Mouse (Mus musculus) CH12.LX (cell line): ENCODE results near the gene Adra2b. TPM values are rescaled to one million over a fixed set of nuclear protein-coding genes. Genes with fewer than 3 reads are reported as not detected.

ENCODE experiments used
- DNase-seq: peaks from one replicate; pipeline ENCODE4 v3.0.0-alpha.2; 2013; ENCODE audit errors: extremely low read depth
- H3K27ac ChIP-seq: 2 replicates; pipeline ENCODE4 v1.5.1; 2012; ENCODE audit warnings: low read depth, mild to moderate bottlenecking, control low read depth, moderate library complexity; ENCODE audit not compliant: insufficient read depth
- H3K27me3 ChIP-seq: replicated peaks from 2 replicates; pipeline ENCODE3; 2012; ENCODE audit warnings: inconsistent platforms
- H3K36me3 ChIP-seq, 2 experiments: replicated peaks in 1 of 2; 2 replicates each; pipeline versions ENCODE3 to v1.6.1; 2012; ENCODE audit warnings: inconsistent platforms in 1 of 2, low read length in 1 of 2, mild to moderate bottlenecking in 1 of 2, mixed read lengths in 1 of 2, moderate library complexity in 1 of 2; ENCODE audit not compliant: control insufficient read depth in 1 of 2, insufficient read depth in 1 of 2
- H3K4me1 ChIP-seq, 2 experiments: 2 replicates each; pipeline ENCODE4 v1.6.1; 2012; ENCODE audit warnings: inconsistent platforms in 1 of 2, moderate library complexity in 1 of 2; ENCODE audit not compliant: insufficient read depth in 2 of 2, control insufficient read depth in 1 of 2
- H3K4me2 ChIP-seq: 2 replicates; pipeline ENCODE4 v1.6.1; 2012; ENCODE audit warnings: low read depth, mild to moderate bottlenecking, control low read depth; ENCODE audit not compliant: poor library complexity, insufficient read depth, severe bottlenecking
- H3K4me3 ChIP-seq, 3 experiments: fragments of 150-350 bp in 1 of 3; sonication (generic) in 1 of 3; replicated peaks in 1 of 3; 2 replicates each; pipeline versions ENCODE3 to v1.5.1; 2011 to 2012; ENCODE audit warnings: low read depth in 2 of 3, low read length in 2 of 3, mild to moderate bottlenecking in 2 of 3, moderate library complexity in 2 of 3, control low read depth in 1 of 3, improper control_type of control experiment in 1 of 3, inconsistent platforms in 1 of 3, mixed read lengths in 1 of 3; ENCODE audit not compliant: poor library complexity in 1 of 3
- H3K79me2 ChIP-seq: replicated peaks from 2 replicates; pipeline ENCODE4 v1.6.1; 2012; ENCODE audit warnings: mild to moderate bottlenecking, moderate library complexity; ENCODE audit not compliant: control insufficient read depth, poor library complexity, insufficient read depth, severe bottlenecking; ENCODE audit errors: extremely low read depth
- H3K9ac ChIP-seq: 2 replicates; pipeline ENCODE4 v1.6.1; 2012; ENCODE audit warnings: low read depth, mild to moderate bottlenecking, control low read depth, moderate library complexity; ENCODE audit not compliant: insufficient read depth
- H3K9me3 ChIP-seq: replicated peaks from 2 replicates; pipeline ENCODE3; 2012; ENCODE audit warnings: low read length, inconsistent platforms, mixed read lengths
- BHLHE40 ChIP-seq: IDR thresholded peaks from 2 replicates; pipeline ENCODE4 v1.6.1; 2011; ENCODE audit warnings: mild to moderate bottlenecking, low read depth, low read length, improper control_type of control experiment
- CHD1 ChIP-seq: IDR thresholded peaks from 2 replicates; pipeline ENCODE4 v1.6.1; 2012; ENCODE audit warnings: low read depth, low read length, improper control_type of control experiment, inconsistent platforms
- CHD2 ChIP-seq: IDR thresholded peaks from 2 replicates; pipeline ENCODE4 v1.6.1; 2011; ENCODE audit warnings: low read length, improper control_type of control experiment
- CTCF ChIP-seq, 2 experiments: IDR thresholded peaks in 1 of 2; conservative IDR thresholded peaks in 1 of 2; 2 replicates each; pipeline ENCODE4 v1.5.1; 2011 to 2012; ENCODE audit warnings: low read depth in 2 of 2, low read length in 2 of 2, improper control_type of control experiment in 1 of 2, inconsistent platforms in 1 of 2, mild to moderate bottlenecking in 1 of 2, moderate library complexity in 1 of 2
- E2F4 ChIP-seq: IDR thresholded peaks from 2 replicates; pipeline ENCODE4 v1.6.1; 2011; ENCODE audit warnings: low read depth, low read length, improper control_type of control experiment; ENCODE audit not compliant: insufficient replicate concordance
- EP300 ChIP-seq: IDR thresholded peaks from 2 replicates; pipeline ENCODE4 v1.6.1; 2011; ENCODE audit warnings: low read length, improper control_type of control experiment
- GABPA ChIP-seq: IDR thresholded peaks from 2 replicates; pipeline ENCODE4 v1.6.1; 2012; ENCODE audit warnings: low read depth, low read length, improper control_type of control experiment, inconsistent platforms; ENCODE audit not compliant: insufficient replicate concordance
- IRF4 ChIP-seq: IDR thresholded peaks from 2 replicates; pipeline ENCODE4 v1.6.1; 2014; ENCODE audit warnings: low read depth, mild to moderate bottlenecking, inconsistent platforms, low read length, improper control_type of control experiment
- JUN ChIP-seq: IDR thresholded peaks from 2 replicates; pipeline ENCODE4 v1.6.1; 2011; ENCODE audit warnings: low read depth, mild to moderate bottlenecking, low read length, improper control_type of control experiment, moderate library complexity; ENCODE audit not compliant: insufficient read depth
- KAT2A ChIP-seq: IDR thresholded peaks from 2 replicates; pipeline ENCODE4 v1.6.1; 2012; ENCODE audit warnings: low read length, improper control_type of control experiment, inconsistent platforms; ENCODE audit not compliant: insufficient replicate concordance
- MAFK ChIP-seq: IDR thresholded peaks from 2 replicates; pipeline ENCODE4 v1.6.1; 2011; ENCODE audit warnings: low read length, improper control_type of control experiment; ENCODE audit not compliant: insufficient replicate concordance
- MAX ChIP-seq: IDR thresholded peaks from 2 replicates; pipeline ENCODE4 v1.6.1; 2011; ENCODE audit warnings: low read length, improper control_type of control experiment
- MAZ ChIP-seq: IDR thresholded peaks from 2 replicates; pipeline ENCODE4 v1.6.1; 2012; ENCODE audit warnings: low read depth, mild to moderate bottlenecking, inconsistent platforms, low read length, improper control_type of control experiment, moderate library complexity
- NELFE ChIP-seq: IDR thresholded peaks from 2 replicates; pipeline ENCODE4 v1.6.1; 2011; ENCODE audit warnings: low read depth, low read length, improper control_type of control experiment
- PAX5 ChIP-seq: IDR thresholded peaks from 2 replicates; pipeline ENCODE4 v1.6.1; 2012; ENCODE audit warnings: low read length, inconsistent platforms, mixed read lengths
- RAD21 ChIP-seq: IDR thresholded peaks from 2 replicates; pipeline ENCODE4 v1.6.1; 2011; ENCODE audit warnings: low read depth, mild to moderate bottlenecking, low read length, improper control_type of control experiment, moderate library complexity
- RCOR1 ChIP-seq: conservative IDR thresholded peaks from 2 replicates; pipeline ENCODE4 v1.6.1; 2012; ENCODE audit warnings: low read depth, mild to moderate bottlenecking, inconsistent platforms, low read length, improper control_type of control experiment
- SIN3A ChIP-seq: IDR thresholded peaks from 2 replicates; pipeline ENCODE4 v1.6.1; 2012; ENCODE audit warnings: low read length, improper control_type of control experiment, inconsistent platforms
- SMC3 ChIP-seq: IDR thresholded peaks from 2 replicates; pipeline ENCODE4 v1.6.1; 2011; ENCODE audit warnings: low read depth, low read length, improper control_type of control experiment
- UBTF ChIP-seq: IDR thresholded peaks from 2 replicates; pipeline ENCODE4 v1.6.1; 2012; ENCODE audit warnings: low read depth, mild to moderate bottlenecking, inconsistent platforms, low read length, improper control_type of control experiment, moderate library complexity
- USF1 ChIP-seq: IDR thresholded peaks from 2 replicates; pipeline ENCODE4 v1.6.1; 2014; ENCODE audit warnings: low read depth, mild to moderate bottlenecking, inconsistent platforms, low read length, improper control_type of control experiment
- USF2 ChIP-seq: conservative IDR thresholded peaks from 2 replicates; pipeline ENCODE4 v1.6.1; 2011; ENCODE audit warnings: low read depth, low read length, improper control_type of control experiment
- ZC3H11A ChIP-seq: IDR thresholded peaks from 2 replicates; pipeline ENCODE4 v1.6.1; 2012; ENCODE audit warnings: low read depth, mild to moderate bottlenecking, inconsistent platforms, low read length, improper control_type of control experiment
- ZMIZ1 ChIP-seq: IDR thresholded peaks from 2 replicates; pipeline ENCODE4 v1.6.1; 2012; ENCODE audit warnings: low read depth, mild to moderate bottlenecking, inconsistent platforms, low read length, improper control_type of control experiment
- dilution Hi-C: fragments of 300-500 bp; cut with MboI; formaldehyde crosslinking; loops from 2 replicates; pipeline ENCODE4 v1.14.3; 2020; ENCODE audit warnings: low sequenced_read_pairs; ENCODE audit not compliant: extremely low pct_unique_long_range_greater_than_20kb, extremely low pct_ligation_motif_present
- in situ Hi-C: fragments of 300-500 bp; cut with MboI; formaldehyde crosslinking; loops from 3 replicates; pipeline ENCODE4 v1.14.3; 2019; ENCODE audit warnings: low sequenced_read_pairs, low pct_ligation_motif_present, low pct_unique_long_range_greater_than_20kb, mixed read lengths
- polyA plus RNA-seq: library from polyadenylated mRNA; unstranded; fragments of >175 nt; gene quantifications from 2 replicates; pipeline ENCODE4 v1.2.1, GENCODE M21; 2012; ENCODE audit warnings: low read depth; ENCODE audit not compliant: insufficient read length
- total RNA-seq, 2 experiments: library from RNA; depleted of rRNA; stranded (reverse); fragments of 300-350 nt in 1 of 2; fragments of >200 nt in 1 of 2; gene quantifications; 2 replicates each; pipeline ENCODE4 v1.2.3; 2012 to 2014

Gene Adra2b
- not detected in 2 replicates for total RNA-seq (2012; rRNA removed)
- total RNA-seq (2014; rRNA removed), result 0.08 TPM in 1 of 2 replicates, not detected in the other
- 0.05 TPM in 1 of 2 replicates, not detected in the other for polyA plus RNA-seq

DNA sequence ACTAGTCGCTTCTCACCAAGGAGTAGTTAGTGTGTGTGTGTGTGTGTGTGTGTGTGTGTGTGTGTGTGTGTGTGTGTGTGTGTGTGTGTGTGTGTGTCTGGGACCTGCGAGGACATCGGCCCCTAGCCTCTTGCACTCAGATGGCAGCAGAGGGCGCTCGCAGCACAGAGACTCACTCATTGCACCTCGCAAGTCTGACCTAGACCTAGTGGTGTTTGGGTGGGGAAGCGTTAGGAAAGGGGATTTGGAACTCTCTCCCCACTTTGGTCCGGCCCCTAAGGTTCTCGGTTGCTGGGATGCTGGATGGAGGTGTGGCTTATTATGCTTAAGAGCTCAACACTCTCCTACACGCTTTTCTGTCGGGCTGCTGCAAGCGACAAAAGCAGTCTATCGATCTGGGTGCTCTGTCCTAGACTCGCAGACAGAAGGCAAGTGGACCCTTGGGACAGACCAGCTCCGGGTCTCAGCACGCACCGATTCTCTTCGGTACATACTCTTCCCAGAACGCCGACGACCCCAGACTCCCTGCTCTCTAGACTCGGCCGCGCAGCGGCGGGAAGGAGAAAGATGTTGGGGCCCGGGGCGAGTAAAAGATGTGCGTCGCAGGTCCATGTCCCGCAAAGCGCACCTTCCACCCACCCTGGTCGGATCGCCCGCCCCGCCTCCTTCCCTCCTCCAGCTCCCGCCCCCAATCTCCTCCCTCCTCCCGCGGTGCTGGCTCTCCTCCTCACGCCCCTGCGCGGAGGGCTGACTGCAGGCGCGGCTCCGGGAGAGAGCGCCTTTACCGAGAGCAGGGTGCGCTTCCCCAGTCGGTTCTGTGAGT is at the start of gene Adra2b:
Gene Adra2b, plus strand, starts transcription at position 750 of the 823 bp plus-strand sequence.
- peak within 1 kb of the TSS in 1 of 3 experiments; percentile 9 for H3K4me3 ChIP-seq
- no peak within 1 kb of the TSS for H3K9ac ChIP-seq
- H3K79me2 ChIP-seq, result no peaks in the 10 kb centered on the region
- TF ChIP-seq PAX5 (no peak), E2F4 (no peak), SMC3 (peak; percentile 79), MAZ (no peak), CHD1 (no peak), USF2 (no peak), CTCF (conservative IDR thresholded peaks at IDR 0.05 in 1 of 2, IDR thresholded peaks at IDR 0.05 in 1 of 2; ENCODE audit: low read depth in 2 of 2, low read length in 2 of 2) (peak in 1 of 2 experiments; percentile 85; a peak in 3 of 4 replicates), RAD21 (peak; percentile 76), IRF4 (no peak), UBTF (0 out of 2 replicates have a peak, but pooled peaks have one; percentile 38)
- no peak within 1 kb of the TSS for H3K27ac ChIP-seq
- in situ Hi-C loops (loop anchor here (5.0 kb wide), 1 partner anchor 65 kb away; the partner anchor contains the start of gene Gpat2), dilution Hi-C loops (no loop called here)
- DNase-seq, result peak; percentile 71
- H3K27me3 ChIP-seq, result peaks cover 9% of the 10 kb centered on the region
- no peaks in the 10 kb centered on the region for H3K9me3 ChIP-seq
- H3K36me3 ChIP-seq, result no peaks in the 10 kb centered on the region
- H3K4me1 ChIP-seq, result peaks cover 0 to 7% of the 10 kb centered on the region in 2 experiments; a peak in 1 of 4 replicates
- peak within 1 kb of the TSS; percentile 56 for H3K4me2 ChIP-seq

DNA sequence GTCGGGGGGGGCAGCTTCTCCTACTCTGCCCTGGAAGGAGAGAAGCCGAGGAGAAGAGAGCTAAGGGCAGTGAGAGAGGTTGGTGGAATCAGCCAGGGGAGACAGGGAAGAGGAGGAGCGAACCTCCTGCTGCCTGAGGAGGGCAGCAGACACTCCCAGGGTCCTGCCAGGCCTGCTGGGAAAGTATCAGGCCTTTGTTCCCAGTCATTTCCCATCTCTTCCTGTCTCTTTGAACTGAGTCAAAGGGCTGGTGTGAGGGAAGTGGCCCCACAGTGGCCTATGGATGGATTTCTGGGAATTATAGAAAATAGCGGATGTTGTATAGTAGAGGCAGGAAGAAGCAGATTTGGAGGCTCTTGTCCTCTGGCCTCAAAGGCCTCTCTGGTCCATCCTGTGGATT is 49.1 kb upstream of the Adra2b start:
- H3K27me3 ChIP-seq, result no peaks in the 10 kb centered on the region
- peak overlapping the region; percentile 52 for H3K27ac ChIP-seq
- in situ Hi-C loops (no loop called here), dilution Hi-C loops (no loop called here)
- H3K79me2 ChIP-seq, result no peaks in the 10 kb centered on the region
- no peak for DNase-seq
- peaks cover 6% of the 10 kb centered on the region for H3K9me3 ChIP-seq
- H3K4me2 ChIP-seq, result no peak overlapping the region
- no peak for TF ChIP-seq UBTF
- TF ChIP-seq MAX, result no peak
- no peak for TF ChIP-seq BHLHE40
- no peak for TF ChIP-seq CHD1
- TF ChIP-seq SIN3A, result peak; percentile 9; the same call in 1 of the 2 replicates
- TF ChIP-seq IRF4, result 0 out of 2 replicates have a peak, but pooled peaks have one; percentile 24
- TF ChIP-seq RCOR1, result no peak
- peak in 1 of 2 experiments; percentile 60; a peak in 2 of 4 replicates for TF ChIP-seq CTCF (conservative IDR thresholded peaks at IDR 0.05 in 1 of 2, IDR thresholded peaks at IDR 0.05 in 1 of 2; ENCODE audit: low read depth in 2 of 2, low read length in 2 of 2)
- TF ChIP-seq ZMIZ1, result no peak
- no peak for TF ChIP-seq USF2
- TF ChIP-seq JUN, result no peak
- TF ChIP-seq GABPA, result no peak
- no peak for TF ChIP-seq EP300
- no peak for TF ChIP-seq MAFK
- TF ChIP-seq SMC3, result peak; percentile 53
- no peak for TF ChIP-seq KAT2A
- peak; percentile 43 for TF ChIP-seq RAD21
- TF ChIP-seq USF1, result no peak
- no peak for TF ChIP-seq CHD2
- TF ChIP-seq NELFE, result no peak
- no peak for TF ChIP-seq ZC3H11A
- H3K36me3 ChIP-seq, result no peaks in the 10 kb centered on the region
- H3K4me1 ChIP-seq, result peaks cover 30 to 62% of the 10 kb centered on the region in 2 experiments
- H3K4me3 ChIP-seq, result peak overlapping the region in 1 of 3 experiments; percentile 3
- H3K9ac ChIP-seq, result peak overlapping the region; percentile 47
